In the genomic region with DNA sequence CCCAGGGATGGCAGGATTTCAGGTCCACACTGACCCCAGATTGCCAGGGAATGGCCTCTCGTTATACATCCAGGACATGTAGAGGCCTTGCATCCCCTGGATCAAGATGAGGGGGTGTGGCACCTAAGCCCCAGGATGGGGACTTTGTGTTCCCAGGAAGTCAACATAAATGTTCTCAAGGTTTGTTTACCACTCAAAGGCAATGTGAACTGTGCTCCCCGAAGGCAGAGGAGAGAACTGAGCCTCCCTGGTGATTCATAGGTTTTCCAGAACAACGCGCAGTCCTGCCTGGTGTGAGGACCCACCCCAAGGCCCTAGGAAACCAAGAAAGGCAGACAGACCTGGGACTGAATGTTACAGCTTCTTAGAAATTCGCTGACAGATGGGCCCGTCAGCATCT, we compare ENCODE assay signal across 26 mouse cellular contexts.
"Had no signal": no experiment of that assay in that cellular context is flagged by ENCODE, and none has a peak within 500 bp of the region (broad histone marks: within the 10 kb centered on the region; RNA-seq: fewer than 3 reads in every experiment).

No protein-coding gene starts in this region.

- ATAC-seq: forebrain, embryonic 16.5 days; hindbrain, postnatal 0 days had no signal

- H3K4me3 ChIP-seq: gastrocnemius, adult 2 months; heart, adult 2 months; heart, embryonic 13.5 days; heart, embryonic 15.5 days; hindbrain, embryonic 13.5 days; hindbrain, embryonic 15.5 days; kidney, embryonic 15.5 days; limb, embryonic 13.5 days; limb, embryonic 15.5 days had no signal

- H3K27ac ChIP-seq: gastrocnemius, adult 2 months; heart, adult 2 months; heart, embryonic 13.5 days; heart, embryonic 15.5 days; hindbrain, embryonic 13.5 days; hindbrain, embryonic 15.5 days; hindbrain, postnatal 0 days; kidney, embryonic 15.5 days; kidney, postnatal 0 days; limb, embryonic 13.5 days; limb, embryonic 15.5 days had no signal

- H3K9ac ChIP-seq: heart, embryonic 13.5 days; heart, embryonic 15.5 days; hindbrain, embryonic 13.5 days; hindbrain, embryonic 15.5 days; kidney, embryonic 15.5 days; limb, embryonic 13.5 days; limb, embryonic 15.5 days had no signal

- H3K9me3 ChIP-seq: heart, embryonic 13.5 days; heart, embryonic 15.5 days; hindbrain, embryonic 13.5 days; hindbrain, embryonic 15.5 days; kidney, embryonic 15.5 days; limb, embryonic 13.5 days; limb, embryonic 15.5 days had no signal

- DNase-seq: gastrocnemius, adult 2 months; gastrocnemius, postnatal 10 days; gastrocnemius, postnatal 36 days; heart, adult 11 months; heart, adult 2 months; heart, postnatal 14 days; heart, postnatal 36 days; kidney, adult 11 months; kidney, adult 2 months; kidney, adult 9 months; kidney, postnatal 14 days; kidney, postnatal 36 days; layer of hippocampus, adult 9-11 months; layer of hippocampus, postnatal 36 days; left cerebral cortex, postnatal 4 days had no signal

- H3K4me1 ChIP-seq: hindbrain, embryonic 13.5 days; hindbrain, embryonic 15.5 days had no signal

- H3K36me3 ChIP-seq: heart, embryonic 13.5 days; heart, embryonic 15.5 days; hindbrain, embryonic 13.5 days; hindbrain, embryonic 15.5 days; kidney, embryonic 15.5 days; limb, embryonic 13.5 days; limb, embryonic 15.5 days had no signal

- H3K4me2 ChIP-seq: heart, embryonic 11.5 days; heart, embryonic 13.5 days; heart, embryonic 15.5 days; hindbrain, embryonic 13.5 days; hindbrain, embryonic 15.5 days; kidney, embryonic 15.5 days; limb, embryonic 13.5 days; limb, embryonic 15.5 days had no signal

- H3K27me3 ChIP-seq: hindbrain, embryonic 13.5 days; hindbrain, embryonic 15.5 days; kidney, embryonic 15.5 days; limb, embryonic 13.5 days; limb, embryonic 15.5 days had no signal
